Mouse (Mus musculus) midbrain, embryonic 12.5 days (tissue): Measurements from ENCODE around the gene Gm49380. TPM values are rescaled to one million over a fixed set of nuclear protein-coding genes. Genes with fewer than 3 reads are reported as not detected.

Source experiments
- ATAC-seq: fragments of 200-750 bp; cut with Nextera tagmentation; 2 replicates; pipeline ENCODE4 v1.8.0; 2017; ENCODE audit warnings: low read depth, moderate TSS enrichment, moderate library complexity; ENCODE audit not compliant: low FRiP score
- H3K27ac ChIP-seq: fragments of 300-500 bp; sonication (generic); replicated peaks from 2 replicates; pipeline ENCODE4 v1.5.1; 2016; ENCODE audit warnings: mild to moderate bottlenecking
- H3K27me3 ChIP-seq: fragments of 300-500 bp; sonication (generic); 2 replicates; pipeline ENCODE4 v1.6.1; 2016; ENCODE audit warnings: mild to moderate bottlenecking
- H3K36me3 ChIP-seq: fragments of 300-500 bp; sonication (generic); 2 replicates; pipeline ENCODE4 v1.6.1; 2016
- H3K4me1 ChIP-seq: fragments of 300-500 bp; sonication (generic); 2 replicates; pipeline ENCODE4 v1.6.1; 2016
- H3K4me2 ChIP-seq: fragments of 300-500 bp; sonication (generic); replicated peaks from 2 replicates; pipeline ENCODE4 v1.6.1; 2016; ENCODE audit warnings: mild to moderate bottlenecking, moderate library complexity
- H3K4me3 ChIP-seq: fragments of 300-500 bp; sonication (generic); 2 replicates; pipeline ENCODE4 v1.5.1; 2016; ENCODE audit warnings: mild to moderate bottlenecking
- H3K9ac ChIP-seq: fragments of 300-500 bp; sonication (generic); replicated peaks from 2 replicates; pipeline ENCODE4 v1.6.1; 2016; ENCODE audit warnings: mild to moderate bottlenecking, moderate library complexity
- H3K9me3 ChIP-seq: fragments of 300-500 bp; sonication (generic); 2 replicates; pipeline ENCODE4 v1.6.1; 2016; ENCODE audit warnings: mild to moderate bottlenecking
- WGBS: fragments of 180-500 bp; shearing (Covaris S2); methylation state at CpG from one replicate; pipeline ENCODE4 v1.1.7; 2016; 5-methylcytosine and 5-hydroxymethylcytosine counted together
- polyA plus RNA-seq: library from polyadenylated mRNA; unstranded; fragments of >200 nt; fragmentation: Nextera tagmentation; extraction: Ambion mirVana; gene quantifications from 2 replicates; pipeline ENCODE4 v1.2.1, GENCODE M21; 2016

Gene Gm49380
- polyA plus RNA-seq, 1 experiment from 2014 or later = 0.43 TPM

GRCm38 (mm10) chr9:44106596-44106995 is 6.7 kb downstream of the Gm49380 start:
- Histone ChIP-seq H3K9ac (peak overlapping the region; percentile 50), H3K27ac (peak overlapping the region; percentile 60; the same call in 1 of the 2 replicates), H3K4me2 (peak overlapping the region; percentile 46), H3K4me3 (peak overlapping the region; percentile 21; the same call in 1 of the 2 replicates), H3K27me3 (no peaks in the 10 kb centered on the region), H3K36me3 (peaks cover 11% of the 10 kb centered on the region; the same call in 1 of the 2 replicates), H3K4me1 (peaks cover 49% of the 10 kb centered on the region), H3K9me3 (no peaks in the 10 kb centered on the region)
- ATAC-seq = no peak
- 52% methylated on average over 4 of the region's 4 CpGs for WGBS

GRCm38 (mm10) chr9:44106182-44106581 is 7.1 kb downstream of the Gm49380 start:
- Histone ChIP-seq H3K4me3 (no peak overlapping the region), H3K4me2 (no peak overlapping the region), H3K9me3 (no peaks in the 10 kb centered on the region), H3K36me3 (peaks cover 11% of the 10 kb centered on the region; the same call in 1 of the 2 replicates), H3K27me3 (no peaks in the 10 kb centered on the region), H3K9ac (no peak overlapping the region; the same call in 1 of the 2 replicates), H3K4me1 (peaks cover 51% of the 10 kb centered on the region), H3K27ac (no peak overlapping the region)
- ATAC-seq = no peak
- 97% methylated on average over 7 of the region's 7 CpGs for WGBS

GRCm38 (mm10) chr9:44105781-44106180 is 7.5 kb downstream of the Gm49380 start:
- no peaks in the 10 kb centered on the region for H3K9me3 ChIP-seq
- H3K4me3 ChIP-seq = no peak overlapping the region
- no peaks in the 10 kb centered on the region for H3K27me3 ChIP-seq
- H3K9ac ChIP-seq = no peak overlapping the region
- peaks cover 51% of the 10 kb centered on the region for H3K4me1 ChIP-seq
- no peak for ATAC-seq
- WGBS = 90% methylated on average over 10 of the region's 10 CpGs
- no peak overlapping the region for H3K4me2 ChIP-seq
- no peak overlapping the region for H3K27ac ChIP-seq
- H3K36me3 ChIP-seq = peaks cover 11% of the 10 kb centered on the region; the same call in 1 of the 2 replicates

- Histone ChIP-seq H3K9me3 (no peaks in the 10 kb centered on the region), H3K4me1 (peaks cover 42% of the 10 kb centered on the region), H3K4me3 (no peak overlapping the region), H3K9ac (no peak overlapping the region; the same call in 1 of the 2 replicates), H3K4me2 (no peak overlapping the region), H3K36me3 (peaks cover 11% of the 10 kb centered on the region; the same call in 1 of the 2 replicates), H3K27ac (no peak overlapping the region), H3K27me3 (no peaks in the 10 kb centered on the region)
- no peak for ATAC-seq
- 93% methylated on average over 7 of the region's 7 CpGs for WGBS
Measured at GRCm38 (mm10) chr9:44104881-44105280, 8.4 kb downstream of the Gm49380 start.

GRCm38 (mm10) chr9:44101490-44101889 is 11.8 kb downstream of the Gm49380 start, which contains the start of gene Mfrp:
Gene Mfrp, plus strand, starts transcription at chr9:44101729.
- H3K4me3 ChIP-seq = no peak within 1 kb of the TSS
- no peak for ATAC-seq
- H3K36me3 ChIP-seq = peaks cover 11% of the 10 kb centered on the region; the same call in 1 of the 2 replicates
- H3K27ac ChIP-seq = no peak within 1 kb of the TSS
- peaks cover 13% of the 10 kb centered on the region for H3K4me1 ChIP-seq
- 29% methylated on average over 9 of the region's 9 CpGs for WGBS
- H3K9ac ChIP-seq = no peak within 1 kb of the TSS
- no peaks in the 10 kb centered on the region for H3K27me3 ChIP-seq
- no peaks in the 10 kb centered on the region for H3K9me3 ChIP-seq
- no peak within 1 kb of the TSS; the same call in 1 of the 2 replicates for H3K4me2 ChIP-seq

GRCm38 (mm10) chr9:44096536-44096935 is 16.8 kb downstream of the Gm49380 start:
- H3K27me3 ChIP-seq = no peaks in the 10 kb centered on the region
- WGBS = 8% methylated on average over 9 of the region's 9 CpGs
- no peaks in the 10 kb centered on the region for H3K36me3 ChIP-seq
- H3K4me2 ChIP-seq = no peak overlapping the region
- H3K4me3 ChIP-seq = no peak overlapping the region
- H3K9ac ChIP-seq = no peak overlapping the region
- peak; percentile 60; the same call in 1 of the 2 replicates for ATAC-seq
- H3K4me1 ChIP-seq = peaks cover 15% of the 10 kb centered on the region
- H3K9me3 ChIP-seq = no peaks in the 10 kb centered on the region
- peak overlapping the region; percentile 43; the same call in 1 of the 2 replicates for H3K27ac ChIP-seq

- no peaks in the 10 kb centered on the region for H3K36me3 ChIP-seq
- H3K4me1 ChIP-seq = peaks cover 13% of the 10 kb centered on the region
- ATAC-seq = no peak
- no peak overlapping the region for H3K27ac ChIP-seq
- H3K27me3 ChIP-seq = no peaks in the 10 kb centered on the region
- no peak overlapping the region for H3K4me2 ChIP-seq
- 95% methylated on average over 9 of the region's 9 CpGs for WGBS
- H3K9me3 ChIP-seq = no peaks in the 10 kb centered on the region
- no peak overlapping the region for H3K9ac ChIP-seq
- H3K4me3 ChIP-seq = no peak overlapping the region
Measured at GRCm38 (mm10) chr9:44095781-44096180, 17.5 kb downstream of the Gm49380 start.

- 92% methylated on average over 3 of the region's 3 CpGs for WGBS
- Histone ChIP-seq H3K4me3 (no peak overlapping the region), H3K9me3 (no peaks in the 10 kb centered on the region), H3K4me2 (no peak overlapping the region), H3K4me1 (peaks cover 13% of the 10 kb centered on the region), H3K27me3 (peaks cover 3% of the 10 kb centered on the region; the same call in 1 of the 2 replicates), H3K27ac (no peak overlapping the region), H3K9ac (no peak overlapping the region), H3K36me3 (no peaks in the 10 kb centered on the region)
- ATAC-seq = no peak
Measured at GRCm38 (mm10) chr9:44094737-44095136, 18.6 kb downstream of the Gm49380 start.

GRCm38 (mm10) chr9:44093612-44094503 is 19.4 kb downstream of the Gm49380 start:
- Histone ChIP-seq H3K4me1 (peaks cover 13% of the 10 kb centered on the region), H3K27me3 (peaks cover 5% of the 10 kb centered on the region; the same call in 1 of the 2 replicates), H3K4me3 (peak overlapping the region; percentile 4; the same call in 1 of the 2 replicates), H3K4me2 (peak overlapping the region; percentile 31), H3K27ac (no peak overlapping the region), H3K9ac (no peak overlapping the region), H3K9me3 (no peaks in the 10 kb centered on the region), H3K36me3 (no peaks in the 10 kb centered on the region)
- peak; percentile 44; the same call in 1 of the 2 replicates for ATAC-seq
- 30% methylated on average over 24 of the region's 24 CpGs for WGBS

- Histone ChIP-seq H3K9ac (no peak overlapping the region), H3K4me3 (no peak overlapping the region), H3K27me3 (peaks cover 47% of the 10 kb centered on the region), H3K4me2 (no peak overlapping the region), H3K9me3 (no peaks in the 10 kb centered on the region), H3K4me1 (peaks cover 31% of the 10 kb centered on the region), H3K36me3 (no peaks in the 10 kb centered on the region), H3K27ac (no peak overlapping the region)
- WGBS = 72% methylated on average over 12 of the region's 12 CpGs
- no peak for ATAC-seq
Measured at GRCm38 (mm10) chr9:44088877-44089608, 24.3 kb downstream of the Gm49380 start.

GRCm38 (mm10) chr9:44087761-44088455 is 25.4 kb downstream of the Gm49380 start:
- peaks cover 35% of the 10 kb centered on the region for H3K4me1 ChIP-seq
- H3K9me3 ChIP-seq = no peaks in the 10 kb centered on the region
- no peak for ATAC-seq
- no peak overlapping the region for H3K9ac ChIP-seq
- peaks cover 59% of the 10 kb centered on the region for H3K27me3 ChIP-seq
- no peak overlapping the region for H3K4me3 ChIP-seq
- 14% methylated on average over 15 of the region's 15 CpGs for WGBS
- no peak overlapping the region for H3K27ac ChIP-seq
- no peaks in the 10 kb centered on the region for H3K36me3 ChIP-seq
- H3K4me2 ChIP-seq = no peak overlapping the region
